Comparison of ENCODE assay signal across 22 mouse cellular contexts in genomic region chr12:17015711-17016110, GRCm38 (mm10). TPM values are rescaled to one million over a fixed set of nuclear protein-coding genes. Genes with fewer than 3 reads are reported as not detected.
DNase-seq lines count a peak whose midpoint lies in the region; ATAC-seq and TF ChIP-seq lines count a peak whose summit lies in the region.
"Had no signal": no experiment of that assay in that cellular context is flagged by ENCODE, and none has a peak within 500 bp of the region (broad histone marks: within the 10 kb centered on the region; RNA-seq: fewer than 3 reads in every experiment).

No protein-coding gene starts in this region.

- H3K27ac ChIP-seq in kidney, adult 2 months (ENCODE audit: insufficient read depth, low read depth, low read length): no peak overlapping the region
- H3K27ac ChIP-seq in lung, embryonic 14.5 days (ENCODE audit: low read depth): no peak overlapping the region
- H3K27ac ChIP-seq: embryonic facial prominence, embryonic 13.5 days; heart, embryonic 13.5 days; hindbrain, embryonic 13.5 days; lung, embryonic 15.5 days; neural tube, embryonic 12.5 days; stomach, postnatal 0 days had no signal

- H3K9ac ChIP-seq in lung, embryonic 14.5 days: no peak overlapping the region
- H3K9ac ChIP-seq: embryonic facial prominence, embryonic 13.5 days; heart, embryonic 13.5 days; hindbrain, embryonic 13.5 days; lung, embryonic 15.5 days; neural tube, embryonic 12.5 days had no signal

- H3K36me3 ChIP-seq in kidney, adult 2 months (ENCODE audit: control insufficient read depth, insufficient read depth, low read length): no peaks in the 10 kb centered on the region
- no peaks in the 10 kb centered on the region for H3K36me3 ChIP-seq in lung, embryonic 14.5 days (ENCODE audit: insufficient read depth)
- H3K36me3 ChIP-seq: embryonic facial prominence, embryonic 13.5 days; heart, embryonic 13.5 days; hindbrain, embryonic 13.5 days; lung, embryonic 15.5 days; neural tube, embryonic 12.5 days had no signal

- no peak for ATAC-seq in lung, embryonic 14.5 days (ENCODE audit: insufficient read depth)
- ATAC-seq: inflammation-experienced regulatory T-cells, adult 6 months had no signal

- no peaks in the 10 kb centered on the region for H3K9me3 ChIP-seq in lung, embryonic 14.5 days (ENCODE audit: low read depth, low read length)
- H3K9me3 ChIP-seq: embryonic facial prominence, embryonic 13.5 days; heart, embryonic 13.5 days; hindbrain, embryonic 13.5 days; lung, embryonic 15.5 days; neural tube, embryonic 12.5 days had no signal

- no peaks in the 10 kb centered on the region for H3K4me1 ChIP-seq in kidney, adult 2 months (ENCODE audit: control insufficient read depth, insufficient read depth, low read length)
- peaks cover 4% of the 10 kb centered on the region; the same call in 1 of the 2 replicates for H3K4me1 ChIP-seq in lung, embryonic 14.5 days (ENCODE audit: insufficient read depth)
- H3K4me1 ChIP-seq in lung, adult 2 months (ENCODE audit: control insufficient read depth, insufficient read depth, low read length): no peaks in the 10 kb centered on the region

- no peak for TF ChIP-seq CTCF in kidney, adult 2 months (conservative IDR thresholded peaks at IDR 0.05; ENCODE audit: insufficient read depth, insufficient read length, low read depth, low read length)
- no peak for TF ChIP-seq CTCF in lung, embryonic 14.5 days (IDR thresholded peaks at IDR 0.05; ENCODE audit: low read depth)
- no peak for TF ChIP-seq CTCF in lung, adult 2 months (IDR thresholded peaks at IDR 0.05; ENCODE audit: insufficient read depth, low read length)
- no peak for TF ChIP-seq CTCF in brain, embryonic 14.5 days (IDR thresholded peaks at IDR 0.05; ENCODE audit: borderline replicate concordance, extremely low read depth, insufficient read depth, insufficient read length)

- H3K4me3 ChIP-seq in kidney, adult 2 months (ENCODE audit: insufficient read depth, low read depth, low read length): no peak overlapping the region
- no peak overlapping the region for H3K4me3 ChIP-seq in lung, embryonic 14.5 days (ENCODE audit: low read depth, low read length)
- H3K4me3 ChIP-seq in lung, adult 2 months (replicated peaks; ENCODE audit: extremely low read depth, low read depth, low read length): no peak overlapping the region
- H3K4me3 ChIP-seq: embryonic facial prominence, embryonic 13.5 days; heart, embryonic 13.5 days; hindbrain, embryonic 13.5 days; lung, embryonic 15.5 days; neural tube, embryonic 12.5 days had no signal

- no peaks in the 10 kb centered on the region for H3K27me3 ChIP-seq in kidney, adult 2 months (replicated peaks; ENCODE audit: control insufficient read depth, insufficient read depth, low read length)
- H3K27me3 ChIP-seq in lung, embryonic 14.5 days (ENCODE audit: insufficient read depth, low read length): no peaks in the 10 kb centered on the region
- H3K27me3 ChIP-seq: lung, embryonic 15.5 days; neural tube, embryonic 12.5 days had no signal

- TF ChIP-seq POLR2A in kidney, adult 2 months (IDR thresholded peaks at IDR 0.05; ENCODE audit: low read depth, low read length): no peak
- TF ChIP-seq POLR2A in lung, adult 2 months (IDR thresholded peaks at IDR 0.05; ENCODE audit: borderline replicate concordance, extremely low read depth, low read depth, low read length): no peak
- TF ChIP-seq POLR2A in brain, embryonic 14.5 days (IDR thresholded peaks at IDR 0.05; ENCODE audit: borderline replicate concordance, extremely low read depth, insufficient read depth, insufficient read length, poor library complexity, severe bottlenecking): no peak

- DNase-seq in kidney, adult 2 months: peak; percentile 53
- no peak for DNase-seq in kidney, adult 18-20 months
- DNase-seq in layer of hippocampus, adult 11-12 months (ENCODE audit: low spot score): peak; percentile 44
- DNase-seq in layer of hippocampus, adult 8-10 months (ENCODE audit: low spot score in 2 of 2): no peak
- peak; percentile 46 for DNase-seq in lung, embryonic 14.5 days
- DNase-seq in lung, adult 2 months: no peak
- DNase-seq in brain, embryonic 14.5 days (ENCODE audit: low read depth): peak; percentile 43
- DNase-seq: adrenal gland, adult 2 months; B cell, adult 2 months; cerebellum, adult 9-11 months; gastrocnemius, postnatal 10 days; heart, adult 11 months; right cerebral cortex, adult 18-20 months had no signal

- 60% methylated on average over 2 of the region's 2 CpGs for WGBS in kidney, adult 2 months
- 66% methylated on average over 2 of the region's 2 CpGs for WGBS in lung, embryonic 14.5 days
- 61% methylated on average over 2 of the region's 2 CpGs for WGBS in lung, adult 2 months

- H3K4me2 ChIP-seq in lung, embryonic 14.5 days: no peak overlapping the region
- H3K4me2 ChIP-seq: embryonic facial prominence, embryonic 13.5 days; heart, embryonic 13.5 days; hindbrain, embryonic 13.5 days; liver, embryonic 11.5 days; lung, embryonic 15.5 days; midbrain, embryonic 11.5 days; neural tube, embryonic 12.5 days had no signal

RNA-seq across cellular contexts. Expression of gene 2410004P03Rik, which starts 4.2 kb away (rescaled TPM):
- polyA plus RNA-seq in kidney, adult 2 months (2012; rRNA removed): 0.02 TPM in 1 of 2 replicates, not detected in the other
- 1 to 10 TPM in 2 of 4 experiments, under 1 TPM in 2; 0.37 to 1.2 (median 1.0) TPM for total RNA-seq in layer of hippocampus, adult 8-10 months (2022)
- polyA plus RNA-seq in lung, embryonic 14.5 days (2014; fragmentation: Nextera tagmentation; extraction: Ambion mirVana): 0.26 and 0.29 TPM in 2 replicates
- polyA plus RNA-seq in lung, adult 2 months (2012; rRNA removed): 11.2 and 15.0 TPM in 2 replicates
- polyA plus RNA-seq in brain, embryonic 14.5 days (2012; rRNA removed): 1.8 and 2.8 TPM in 2 replicates
- total RNA-seq: adrenal gland, adult 2 months; gastrocnemius, postnatal 10 days had no signal
- polyA plus RNA-seq: adrenal gland, adult 2 months; heart, embryonic 13.5 days had no signal

RNA-seq across cellular contexts. Expression of gene Pqlc3, which starts 15.5 kb away (rescaled TPM):
- polyA plus RNA-seq in kidney, adult 2 months (2012; rRNA removed): 9.0 and 11.8 TPM in 2 replicates
- 1 to 10 TPM; 1.5 to 3.0 (median 1.6) TPM for total RNA-seq in layer of hippocampus, adult 8-10 months (2022)
- 3.7 and 3.8 TPM in 2 replicates for polyA plus RNA-seq in lung, embryonic 14.5 days (2014; fragmentation: Nextera tagmentation; extraction: Ambion mirVana)
- polyA plus RNA-seq in lung, adult 2 months (2012; rRNA removed): 73.8 and 81.2 TPM in 2 replicates
- 1.1 and 1.2 TPM in 2 replicates for polyA plus RNA-seq in brain, embryonic 14.5 days (2012; rRNA removed)

Comparison
In these comparisons a context has a peak if more than half of its experiments do, and no peak if none do; other contexts are left out.
1. DNase-seq: peak in kidney, adult 2 months (single experiment), layer of hippocampus, adult 11-12 months (single experiment), lung, embryonic 14.5 days (single experiment) and brain, embryonic 14.5 days (single experiment); none in kidney, adult 18-20 months (single experiment), layer of hippocampus, adult 8-10 months (0 of 2) and lung, adult 2 months (single experiment).